Mouse (Mus musculus): Measurements from ENCODE around the gene Bicral. TPM values are rescaled to one million over a fixed set of nuclear protein-coding genes. Genes with fewer than 3 reads are reported as not detected.

Gene Bicral
- polyA plus RNA-seq, 1 experiment from 2014 or later, result 3.5 TPM

DNA sequence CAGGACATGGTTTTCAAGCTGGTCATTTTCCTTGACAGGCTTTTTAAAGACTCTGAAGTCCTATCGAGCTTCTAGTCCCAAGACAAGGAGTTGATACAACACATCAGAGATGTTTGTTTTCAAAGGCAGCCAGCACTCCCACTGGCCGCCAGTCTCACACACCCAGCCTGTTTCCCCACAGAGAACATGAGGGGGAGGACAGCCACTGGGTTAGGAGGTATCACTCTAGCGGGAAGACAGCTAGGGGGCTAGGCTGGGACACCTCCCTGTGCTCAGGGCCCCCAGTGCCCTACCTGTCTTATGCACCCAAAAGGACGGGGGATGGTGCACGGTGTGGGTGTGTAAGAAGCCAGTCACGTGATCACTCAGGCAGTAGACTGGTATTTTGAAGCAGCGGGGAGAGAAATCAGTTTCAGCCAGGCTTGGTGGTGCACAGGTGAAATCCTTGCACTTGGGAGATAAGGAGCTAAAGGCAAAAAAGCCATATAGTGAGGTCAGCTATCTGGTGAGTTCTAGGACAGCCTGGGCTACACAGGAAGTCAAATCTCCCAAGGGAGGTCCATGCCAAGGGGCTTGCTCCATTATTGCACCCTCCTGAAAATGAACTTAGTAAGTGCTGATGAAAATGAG lies 6.4 kb upstream of the Bicral start:
- 53% methylated on average over 7 of the region's 7 CpGs for WGBS
- H3K27ac ChIP-seq (ENCODE audit: low read length), result no peak overlapping the region
- no peak for ATAC-seq (replicated peaks; ENCODE audit: extremely low read depth, insufficient read depth, low FRiP score)
- no peaks in the 10 kb centered on the region for H3K27me3 ChIP-seq (ENCODE audit: control insufficient read depth, insufficient read depth, low read length)
- no peaks in the 10 kb centered on the region for H3K4me1 ChIP-seq (ENCODE audit: control insufficient read depth, insufficient read depth, low read length)
- no peak overlapping the region for H3K4me2 ChIP-seq (ENCODE audit: low read depth, low read length)
- no peak overlapping the region for H3K9ac ChIP-seq (ENCODE audit: low read length)
- H3K9me3 ChIP-seq (replicated peaks; ENCODE audit: control insufficient read depth, low read length), result no peaks in the 10 kb centered on the region
- H3K4me3 ChIP-seq (ENCODE audit: low read length), result no peak overlapping the region
- no peaks in the 10 kb centered on the region for H3K36me3 ChIP-seq (ENCODE audit: control insufficient read depth, insufficient read depth)

DNA sequence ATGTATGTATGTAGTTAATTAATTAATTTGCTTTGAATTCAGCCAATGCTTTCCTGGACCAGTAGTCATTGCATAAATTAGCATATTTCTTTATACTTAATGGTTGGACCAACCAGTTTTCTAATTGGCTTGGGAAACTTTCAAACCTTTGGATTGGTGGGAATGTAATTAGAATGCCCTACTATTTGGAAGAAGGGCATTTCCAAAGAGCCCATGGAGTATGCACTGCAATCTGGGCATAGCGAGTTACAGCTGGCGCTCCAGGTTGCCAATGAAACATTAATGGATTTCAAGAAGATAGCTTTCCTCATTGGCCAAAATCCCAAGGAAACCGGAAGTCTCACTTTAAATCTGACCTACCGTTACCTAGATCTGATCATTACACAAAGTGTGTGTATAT lies 1.8 kb upstream of the Bicral start:
- H3K9me3 ChIP-seq (replicated peaks; ENCODE audit: control insufficient read depth, low read length), result no peaks in the 10 kb centered on the region
- peaks cover 7% of the 10 kb centered on the region for H3K4me1 ChIP-seq (ENCODE audit: control insufficient read depth, insufficient read depth, low read length)
- no peaks in the 10 kb centered on the region for H3K27me3 ChIP-seq (ENCODE audit: control insufficient read depth, insufficient read depth, low read length)
- no peak overlapping the region for H3K27ac ChIP-seq (ENCODE audit: low read length)
- no peak overlapping the region for H3K4me2 ChIP-seq (ENCODE audit: low read depth, low read length)
- no peak overlapping the region for H3K9ac ChIP-seq (ENCODE audit: low read length)
- H3K4me3 ChIP-seq (ENCODE audit: low read length), result no peak overlapping the region
- H3K36me3 ChIP-seq (ENCODE audit: control insufficient read depth, insufficient read depth), result no peaks in the 10 kb centered on the region
- 93% methylated on average over 4 of the region's 4 CpGs for WGBS
- ATAC-seq (replicated peaks; ENCODE audit: extremely low read depth, insufficient read depth, low FRiP score), result no peak

DNA sequence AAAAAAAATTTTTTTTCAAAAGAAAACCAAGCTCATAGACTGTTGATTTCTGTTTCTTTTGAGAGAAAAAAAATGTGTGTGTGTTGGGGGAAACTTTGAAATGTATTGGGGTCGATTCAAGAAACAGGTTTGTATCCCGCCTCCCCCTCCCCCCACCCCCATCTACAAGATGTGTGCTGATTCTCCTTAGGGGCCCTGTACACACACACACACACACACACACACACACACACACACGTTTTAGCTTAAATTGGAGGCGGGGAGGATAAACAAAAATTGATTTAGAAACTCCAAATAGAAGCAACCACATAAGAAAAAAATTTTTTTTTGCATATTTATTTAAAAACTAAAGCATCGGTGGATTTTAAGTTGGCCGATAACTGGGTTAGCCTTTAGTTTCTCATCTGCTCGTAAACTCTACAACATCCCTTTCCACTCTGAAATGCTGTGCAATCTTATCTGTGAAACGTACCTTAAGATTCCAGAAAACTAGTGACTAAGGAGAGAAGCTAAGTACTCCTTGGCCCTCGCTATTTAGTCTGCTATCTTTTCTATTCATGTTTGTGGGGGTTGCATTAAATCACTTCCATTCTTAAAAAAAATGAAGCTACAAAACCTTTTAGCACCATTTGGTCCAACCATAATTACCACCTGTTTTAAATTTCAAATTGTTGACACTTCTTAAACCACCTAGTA lies 615 bp upstream of the Bicral start:
- Histone ChIP-seq H3K27ac (ENCODE audit: low read length) (peak overlapping the region; percentile 99), H3K4me1 (ENCODE audit: control insufficient read depth, insufficient read depth, low read length) (peaks cover 19% of the 10 kb centered on the region), H3K9ac (ENCODE audit: low read length) (peak overlapping the region; percentile 100), H3K4me2 (ENCODE audit: low read depth, low read length) (peak overlapping the region; percentile 66), H3K27me3 (ENCODE audit: control insufficient read depth, insufficient read depth, low read length) (no peaks in the 10 kb centered on the region), H3K36me3 (ENCODE audit: control insufficient read depth, insufficient read depth) (no peaks in the 10 kb centered on the region), H3K4me3 (ENCODE audit: low read length) (peak overlapping the region; percentile 66), H3K9me3 (replicated peaks; ENCODE audit: control insufficient read depth, low read length) (no peaks in the 10 kb centered on the region)
- ATAC-seq (replicated peaks; ENCODE audit: extremely low read depth, insufficient read depth, low FRiP score), result no peak
- WGBS, result 23% methylated on average over 9 of the region's 9 CpGs

DNA sequence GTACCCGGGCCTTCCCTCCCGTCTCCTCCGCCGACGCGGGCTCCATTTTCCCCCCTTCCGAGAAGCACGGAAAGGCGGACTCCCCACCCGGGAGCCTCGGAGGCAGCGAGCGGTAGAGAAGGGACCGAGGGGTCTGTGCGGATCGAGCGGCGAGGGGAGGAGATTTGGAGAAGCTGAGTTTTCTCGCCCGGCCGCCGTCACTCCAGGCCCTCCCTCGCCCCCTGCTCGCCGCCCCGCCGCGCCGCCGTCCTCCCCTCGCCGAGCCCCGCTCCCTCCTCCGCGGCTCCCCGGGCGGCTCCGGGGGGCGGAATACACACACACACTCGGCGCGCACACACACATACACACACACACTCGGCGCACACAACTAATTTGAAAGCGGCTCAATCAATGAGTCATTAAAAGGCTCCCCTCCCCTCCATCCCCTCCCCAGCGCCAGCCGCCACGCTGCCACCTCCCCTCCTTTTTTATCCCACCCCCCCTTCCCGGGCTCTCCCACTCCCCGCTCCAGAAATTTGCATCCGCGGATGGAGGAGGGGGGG lies 850 bp downstream of the Bicral start:
- Histone ChIP-seq H3K27me3 (ENCODE audit: control insufficient read depth, insufficient read depth, low read length) (no peaks in the 10 kb centered on the region), H3K4me2 (ENCODE audit: low read depth, low read length) (peak overlapping the region; percentile 70), H3K4me3 (ENCODE audit: low read length) (peak overlapping the region; percentile 66), H3K9ac (ENCODE audit: low read length) (peak overlapping the region; percentile 100), H3K4me1 (ENCODE audit: control insufficient read depth, insufficient read depth, low read length) (peaks cover 33% of the 10 kb centered on the region), H3K9me3 (replicated peaks; ENCODE audit: control insufficient read depth, low read length) (no peaks in the 10 kb centered on the region), H3K36me3 (ENCODE audit: control insufficient read depth, insufficient read depth) (no peaks in the 10 kb centered on the region), H3K27ac (ENCODE audit: low read length) (peak overlapping the region; percentile 99)
- WGBS, result 0% methylated on average over 39 of the region's 52 CpGs
- ATAC-seq (replicated peaks; ENCODE audit: extremely low read depth, insufficient read depth, low FRiP score), result peak; percentile 67

DNA sequence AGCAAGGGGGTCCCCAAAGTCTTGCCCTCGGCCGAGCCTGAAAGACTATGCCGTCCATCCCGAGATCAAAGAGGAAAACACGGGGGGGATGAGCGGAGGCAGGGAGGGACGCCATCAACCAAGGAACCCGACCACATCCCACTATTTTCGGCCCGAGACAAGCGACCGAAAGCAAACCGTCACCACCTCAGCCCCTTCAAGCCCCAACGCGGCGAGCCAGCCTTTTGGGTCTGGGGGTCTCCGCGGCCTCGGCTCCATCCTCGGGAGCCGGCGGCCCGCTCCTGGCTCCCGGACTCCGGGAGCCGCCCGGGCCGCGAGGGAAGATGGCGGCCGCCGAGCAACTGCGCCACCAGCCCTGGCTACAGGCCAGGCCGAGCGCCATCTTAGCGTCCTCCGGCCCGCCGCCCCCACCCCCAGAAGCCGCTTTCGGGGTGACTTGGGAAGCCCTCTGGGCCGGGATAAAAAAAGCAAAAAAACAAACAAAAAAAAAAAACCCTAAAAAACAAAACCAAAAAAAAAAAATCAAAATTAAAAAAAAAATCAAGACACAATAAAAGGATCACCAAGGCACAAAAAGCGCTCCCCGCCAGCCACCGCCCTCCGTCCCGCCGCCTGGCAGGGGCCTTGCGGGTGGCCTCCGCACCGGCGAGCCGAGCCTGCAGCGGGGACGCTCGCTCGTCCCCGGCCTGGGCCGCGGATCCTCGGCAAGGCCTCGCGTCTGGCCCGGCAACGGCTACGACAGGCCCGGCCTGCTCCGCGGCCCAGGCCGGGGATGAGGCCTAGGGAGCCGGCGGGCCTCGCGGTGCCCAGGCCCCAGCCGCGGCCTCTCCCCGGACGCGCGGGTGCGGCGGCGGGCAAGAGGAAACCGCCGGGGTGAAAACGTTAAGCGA lies 1.6 kb downstream of the Bicral start:
- Histone ChIP-seq H3K36me3 (ENCODE audit: control insufficient read depth, insufficient read depth) (no peaks in the 10 kb centered on the region), H3K4me3 (ENCODE audit: low read length) (peak overlapping the region; percentile 66), H3K4me1 (ENCODE audit: control insufficient read depth, insufficient read depth, low read length) (peaks cover 34% of the 10 kb centered on the region), H3K27me3 (ENCODE audit: control insufficient read depth, insufficient read depth, low read length) (no peaks in the 10 kb centered on the region), H3K9ac (ENCODE audit: low read length) (peak overlapping the region; percentile 100), H3K9me3 (replicated peaks; ENCODE audit: control insufficient read depth, low read length) (no peaks in the 10 kb centered on the region), H3K4me2 (ENCODE audit: low read depth, low read length) (peak overlapping the region; percentile 70), H3K27ac (ENCODE audit: low read length) (peak overlapping the region; percentile 99)
- peak; percentile 15 for ATAC-seq (replicated peaks; ENCODE audit: extremely low read depth, insufficient read depth, low FRiP score)
- WGBS, result under 1% methylated on average over 87 of the region's 87 CpGs

DNA sequence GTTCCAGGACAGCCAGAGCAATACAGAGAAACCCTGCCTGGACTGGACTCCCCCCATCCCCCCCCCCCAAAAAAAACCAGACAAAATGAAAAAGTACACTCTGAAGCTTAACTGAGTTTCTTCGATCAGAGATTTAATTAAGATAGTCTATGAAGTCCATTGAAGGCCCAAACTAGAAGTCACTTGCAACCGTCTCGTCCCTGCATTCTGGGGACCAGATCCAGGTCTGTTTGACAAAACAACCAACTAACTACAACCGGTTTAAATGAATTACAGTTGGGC lies 2.2 kb downstream of the Bicral start:
- 12% methylated on average over 4 of the region's 4 CpGs for WGBS

DNA sequence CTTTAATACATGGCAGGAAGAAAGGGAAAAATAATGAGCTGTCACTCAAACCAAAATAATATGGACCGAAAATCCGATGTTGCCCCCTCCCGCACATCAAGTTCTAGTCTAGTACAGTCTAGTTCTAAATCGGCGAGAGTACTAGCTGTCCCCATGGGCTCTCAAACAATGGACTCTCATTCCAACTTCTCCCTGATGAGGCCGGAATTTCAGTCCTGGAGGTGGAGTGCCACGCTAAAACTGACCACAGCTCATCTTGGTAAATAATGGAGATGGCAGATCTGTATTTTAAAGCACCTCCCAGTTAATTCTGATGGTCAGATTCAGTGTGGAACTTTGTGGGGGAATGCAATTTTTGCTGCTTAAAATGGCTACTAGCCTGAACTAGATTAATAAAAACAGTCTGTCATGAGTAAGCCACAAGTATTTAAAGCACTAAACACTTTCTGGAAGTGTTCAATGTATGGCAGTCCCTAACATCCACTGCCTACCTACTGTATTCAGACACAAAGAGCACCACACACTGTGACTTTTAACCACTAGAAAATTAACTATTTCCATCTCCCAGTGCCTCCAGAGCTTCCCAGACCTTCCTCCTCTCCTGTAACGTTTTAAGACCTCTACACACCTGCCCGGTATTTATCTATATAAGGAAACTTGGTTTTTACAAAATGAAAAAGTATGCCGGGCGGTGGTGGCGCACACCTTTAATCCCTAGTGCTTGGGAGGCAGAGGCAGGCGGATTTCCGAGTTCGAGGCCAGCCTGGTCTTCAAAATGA lies 2.8 kb downstream of the Bicral start:
- WGBS, result 43% methylated on average over 15 of the region's 15 CpGs
- Histone ChIP-seq H3K27ac (ENCODE audit: low read length) (peak overlapping the region; percentile 99), H3K9me3 (replicated peaks; ENCODE audit: control insufficient read depth, low read length) (no peaks in the 10 kb centered on the region), H3K27me3 (ENCODE audit: control insufficient read depth, insufficient read depth, low read length) (no peaks in the 10 kb centered on the region), H3K4me3 (ENCODE audit: low read length) (peak overlapping the region; percentile 66), H3K4me2 (ENCODE audit: low read depth, low read length) (peak overlapping the region; percentile 70), H3K36me3 (ENCODE audit: control insufficient read depth, insufficient read depth) (no peaks in the 10 kb centered on the region), H3K4me1 (ENCODE audit: control insufficient read depth, insufficient read depth, low read length) (peaks cover 34% of the 10 kb centered on the region), H3K9ac (ENCODE audit: low read length) (peak overlapping the region; percentile 100)
- no peak for ATAC-seq (replicated peaks; ENCODE audit: extremely low read depth, insufficient read depth, low FRiP score)

More for the DNA sequence above, 2.2 kb downstream of the Bicral start:
- Histone ChIP-seq H3K9me3 (replicated peaks; ENCODE audit: control insufficient read depth, low read length) (no peaks in the 10 kb centered on the region), H3K4me1 (ENCODE audit: control insufficient read depth, insufficient read depth, low read length) (peaks cover 34% of the 10 kb centered on the region), H3K27me3 (ENCODE audit: control insufficient read depth, insufficient read depth, low read length) (no peaks in the 10 kb centered on the region), H3K4me2 (ENCODE audit: low read depth, low read length) (peak overlapping the region; percentile 70), H3K4me3 (ENCODE audit: low read length) (peak overlapping the region; percentile 66), H3K27ac (ENCODE audit: low read length) (peak overlapping the region; percentile 99), H3K9ac (ENCODE audit: low read length) (peak overlapping the region; percentile 100), H3K36me3 (ENCODE audit: control insufficient read depth, insufficient read depth) (no peaks in the 10 kb centered on the region)
- no peak for ATAC-seq (replicated peaks; ENCODE audit: extremely low read depth, insufficient read depth, low FRiP score)

DNA sequence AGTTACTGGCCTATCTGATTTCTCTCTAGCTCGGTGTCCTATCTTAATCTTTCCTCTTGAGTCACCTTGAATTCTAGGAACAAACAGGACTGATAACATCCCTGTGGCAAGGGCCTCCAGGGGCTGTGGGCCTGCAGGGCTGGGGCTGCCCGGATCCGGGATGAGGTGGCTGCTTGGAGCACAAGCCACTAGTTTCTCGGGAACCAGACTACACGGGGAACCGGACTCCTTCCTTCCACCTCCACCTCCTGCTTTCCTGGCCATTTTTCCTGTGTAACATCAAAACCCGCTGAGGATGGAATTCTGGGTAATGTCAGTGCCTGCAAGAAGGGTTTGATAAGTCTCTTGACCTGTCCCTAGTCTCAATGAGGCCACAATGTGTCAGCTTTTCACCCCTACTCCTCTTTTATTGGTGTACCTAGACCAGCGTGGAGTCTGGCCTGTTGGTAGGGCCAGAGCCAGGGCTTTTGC lies 3.6 kb downstream of the Bicral start:
- Histone ChIP-seq H3K4me1 (ENCODE audit: control insufficient read depth, insufficient read depth, low read length) (peaks cover 34% of the 10 kb centered on the region), H3K36me3 (ENCODE audit: control insufficient read depth, insufficient read depth) (no peaks in the 10 kb centered on the region), H3K27ac (ENCODE audit: low read length) (peak overlapping the region; percentile 86), H3K4me2 (ENCODE audit: low read depth, low read length) (peak overlapping the region; percentile 70), H3K9ac (ENCODE audit: low read length) (peak overlapping the region; percentile 60), H3K27me3 (ENCODE audit: control insufficient read depth, insufficient read depth, low read length) (no peaks in the 10 kb centered on the region), H3K4me3 (ENCODE audit: low read length) (peak overlapping the region; percentile 19), H3K9me3 (replicated peaks; ENCODE audit: control insufficient read depth, low read length) (no peaks in the 10 kb centered on the region)
- 35% methylated on average over 8 of the region's 8 CpGs for WGBS
- ATAC-seq (replicated peaks; ENCODE audit: extremely low read depth, insufficient read depth, low FRiP score), result no peak

Data from heart, embryonic 16.5 days (tissue).